Mouse (Mus musculus) mesoderm, embryonic 11.5 days (tissue): ENCODE results near the gene Foxn2.
"Not testable (repeated sequence)": the region's sequence is repeated elsewhere in the genome, so short reads cannot be mapped to it uniquely, and the experiment has no call there.

ENCODE experiments used
- DNase-seq: peaks from one replicate; pipeline ENCODE4 v3.0.0-alpha.2; 2012; ENCODE audit warnings: low read depth, low spot score

Gene Foxn2

GRCm38 (mm10) chr17:88441432-88442174 lies 1.1 kb downstream of the Foxn2 start:
- peak; percentile 73 for DNase-seq

GRCm38 (mm10) chr17:88442661-88443060 lies 2.1 kb downstream of the Foxn2 start:
- DNase-seq, result no peak

DNA sequence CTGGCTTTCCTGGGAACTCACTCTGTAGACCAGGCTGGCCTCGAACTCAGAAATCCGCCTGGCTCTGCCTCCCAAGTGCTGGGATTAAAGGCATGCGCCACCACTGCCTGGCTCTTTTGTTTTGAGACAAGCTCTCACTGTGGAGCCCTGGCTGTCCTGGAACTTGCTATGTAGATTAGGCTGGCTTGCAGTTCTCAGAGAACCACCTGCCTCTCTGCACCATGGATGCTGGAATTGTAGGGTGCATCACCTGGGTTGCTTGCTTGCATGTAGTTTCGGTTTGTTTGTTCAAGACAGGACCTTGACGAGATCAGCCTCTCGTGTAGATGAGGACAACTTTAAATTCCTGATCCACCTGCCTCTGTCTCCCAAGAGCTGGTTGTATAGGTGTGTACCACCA lies 2.7 kb downstream of the Foxn2 start:
- DNase-seq, result no peak

- no peak for DNase-seq
Measured at GRCm38 (mm10) chr17:88458079-88458478, 17.6 kb downstream of the Foxn2 start.

- no peak for DNase-seq
Measured at GRCm38 (mm10) chr17:88459516-88459915, 19.0 kb downstream of the Foxn2 start.

GRCm38 (mm10) chr17:88459916-88460901 lies 19.7 kb downstream of the Foxn2 start:
- DNase-seq, result no peak

GRCm38 (mm10) chr17:88462658-88463057 lies 22.1 kb downstream of the Foxn2 start:
- DNase-seq, result no peak

- no peak for DNase-seq
Measured at GRCm38 (mm10) chr17:88466591-88466990, 26.1 kb downstream of the Foxn2 start.

- no peak for DNase-seq
Measured at GRCm38 (mm10) chr17:88467696-88468095, 27.2 kb downstream of the Foxn2 start.

GRCm38 (mm10) chr17:88468655-88469398 lies 28.3 kb downstream of the Foxn2 start:
- not testable (repeated sequence) for DNase-seq

DNA sequence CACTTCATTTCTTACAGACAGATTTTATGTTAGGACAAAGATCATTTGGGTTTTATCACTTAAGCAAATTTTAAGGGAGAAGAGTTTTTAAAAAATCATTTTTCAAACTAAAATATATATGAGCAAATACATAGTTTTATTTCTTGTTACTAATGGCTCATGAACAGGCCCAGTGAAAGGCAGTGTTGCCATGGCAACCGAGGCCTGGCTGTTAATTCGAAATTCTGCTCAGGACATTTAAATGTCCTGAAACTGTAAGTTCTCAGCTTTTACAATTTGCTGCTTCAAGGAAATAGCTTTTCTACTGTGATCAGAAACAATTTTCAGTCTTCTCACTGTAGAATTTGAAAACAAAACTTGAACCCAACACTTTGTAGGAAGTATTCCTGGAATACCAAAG lies 33.3 kb downstream of the Foxn2 start:
- peak; percentile 26 for DNase-seq

DNA sequence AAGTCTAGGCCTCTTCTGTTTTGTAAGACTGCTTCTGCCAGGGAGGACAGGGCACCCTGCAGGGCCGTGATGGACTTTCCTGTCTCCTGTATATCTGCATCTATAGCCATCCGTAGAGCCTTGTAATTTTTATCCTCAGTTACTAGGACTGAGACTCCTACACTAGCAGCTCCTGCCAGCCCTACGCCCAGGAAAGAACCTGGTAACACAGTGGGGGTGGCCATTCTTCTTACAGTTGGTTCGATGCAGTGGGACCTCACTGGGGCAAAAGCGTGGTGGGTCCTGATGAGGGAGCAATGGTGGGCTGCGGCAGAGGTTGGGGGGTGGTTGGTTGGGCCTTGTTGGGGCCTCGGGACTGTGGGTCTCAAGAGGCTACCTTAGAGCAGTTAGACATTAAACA lies 36.7 kb downstream of the Foxn2 start:
- no peak for DNase-seq

- DNase-seq, result no peak
Measured at GRCm38 (mm10) chr17:88477699-88478098, 37.2 kb downstream of the Foxn2 start.

GRCm38 (mm10) chr17:88479040-88479439 lies 38.5 kb downstream of the Foxn2 start:
- no peak for DNase-seq

GRCm38 (mm10) chr17:88480369-88480768 lies 39.9 kb downstream of the Foxn2 start:
- no peak for DNase-seq

DNA sequence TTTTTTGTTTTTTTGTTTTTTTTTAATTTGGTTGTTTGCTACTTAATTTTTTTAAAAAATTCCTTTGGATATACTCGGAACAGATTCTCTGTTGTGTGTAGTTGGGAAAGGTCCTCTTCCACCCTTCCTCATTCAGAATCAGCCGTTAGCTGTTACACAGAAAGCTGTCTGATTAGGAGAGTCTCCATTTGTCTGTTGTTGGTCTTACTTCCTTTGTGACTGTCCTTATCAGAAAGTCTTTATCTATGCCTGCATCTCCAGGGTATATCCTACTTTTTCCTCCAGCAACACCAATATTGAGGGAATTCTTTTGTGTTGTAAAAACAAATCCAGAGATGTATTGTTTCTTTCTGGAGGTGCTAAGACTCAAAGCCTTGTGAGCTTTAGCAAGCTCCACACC lies 40.6 kb downstream of the Foxn2 start:
- no peak for DNase-seq

DNA sequence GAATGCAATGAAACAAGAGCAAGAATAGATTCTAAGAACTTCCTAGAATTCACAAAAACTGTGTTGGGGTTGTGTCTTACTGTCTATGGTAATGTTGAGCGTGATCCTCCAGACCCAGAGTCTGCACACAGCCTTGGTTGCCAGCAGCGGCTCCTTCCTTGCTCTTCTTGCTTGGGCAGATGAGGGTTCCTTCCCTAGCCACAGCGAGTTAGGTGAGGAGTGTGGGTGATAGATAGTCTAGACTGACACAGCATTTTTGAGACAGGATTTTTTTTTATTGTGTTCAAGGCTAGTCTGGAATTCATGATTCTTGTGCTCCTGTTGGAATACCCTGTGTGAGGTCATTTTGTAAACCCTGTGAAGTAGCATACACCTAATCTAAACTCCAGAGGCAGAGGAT lies 41.1 kb downstream of the Foxn2 start:
- DNase-seq, result no peak

GRCm38 (mm10) chr17:88484539-88484938 lies 44.0 kb downstream of the Foxn2 start:
- DNase-seq, result no peak

DNA sequence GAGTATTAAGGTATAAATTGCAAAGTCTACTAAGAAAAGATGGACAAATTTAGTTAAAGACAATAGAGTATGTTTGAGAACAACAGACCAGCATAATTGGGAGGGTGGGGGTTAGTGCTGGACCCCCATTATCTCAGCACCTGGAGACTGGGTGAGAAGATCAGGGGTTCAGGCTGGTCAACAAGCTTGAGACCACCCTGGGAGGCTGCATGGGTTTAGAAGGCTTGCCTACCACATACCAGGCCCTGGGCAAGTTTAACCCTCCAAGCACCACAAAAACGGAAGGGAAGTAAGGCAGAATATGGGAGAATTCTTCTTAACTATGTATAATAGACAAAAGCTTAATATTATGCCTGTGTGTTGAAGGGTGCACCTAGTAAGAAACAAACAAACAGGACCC lies 44.4 kb downstream of the Foxn2 start:
- no peak for DNase-seq

DNA sequence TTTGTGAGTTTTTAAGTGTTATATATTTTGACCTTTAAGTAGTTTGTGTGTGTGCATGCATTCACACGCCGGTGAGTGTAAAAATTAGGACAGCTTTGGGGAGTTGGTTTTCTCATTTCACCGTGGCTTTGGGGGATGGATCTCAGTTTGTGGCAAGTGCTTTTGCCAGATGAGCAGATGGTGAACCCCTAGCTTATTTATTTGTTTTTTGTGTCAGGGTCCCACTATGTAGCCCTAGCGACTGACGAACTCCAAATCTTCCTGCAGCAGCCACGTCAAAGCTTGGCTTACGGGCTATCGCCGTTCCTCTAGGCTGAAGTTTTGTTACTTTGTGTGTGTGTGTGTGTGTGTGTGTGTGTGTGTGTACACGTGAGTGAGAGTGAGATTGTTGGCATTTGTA lies 50.0 kb downstream of the Foxn2 start:
- DNase-seq, result no peak

- no peak for DNase-seq
Measured at GRCm38 (mm10) chr17:88491366-88492106, 51.0 kb downstream of the Foxn2 start.
